ENCODE assay signal across 8 mouse cellular contexts in the genomic region with DNA sequence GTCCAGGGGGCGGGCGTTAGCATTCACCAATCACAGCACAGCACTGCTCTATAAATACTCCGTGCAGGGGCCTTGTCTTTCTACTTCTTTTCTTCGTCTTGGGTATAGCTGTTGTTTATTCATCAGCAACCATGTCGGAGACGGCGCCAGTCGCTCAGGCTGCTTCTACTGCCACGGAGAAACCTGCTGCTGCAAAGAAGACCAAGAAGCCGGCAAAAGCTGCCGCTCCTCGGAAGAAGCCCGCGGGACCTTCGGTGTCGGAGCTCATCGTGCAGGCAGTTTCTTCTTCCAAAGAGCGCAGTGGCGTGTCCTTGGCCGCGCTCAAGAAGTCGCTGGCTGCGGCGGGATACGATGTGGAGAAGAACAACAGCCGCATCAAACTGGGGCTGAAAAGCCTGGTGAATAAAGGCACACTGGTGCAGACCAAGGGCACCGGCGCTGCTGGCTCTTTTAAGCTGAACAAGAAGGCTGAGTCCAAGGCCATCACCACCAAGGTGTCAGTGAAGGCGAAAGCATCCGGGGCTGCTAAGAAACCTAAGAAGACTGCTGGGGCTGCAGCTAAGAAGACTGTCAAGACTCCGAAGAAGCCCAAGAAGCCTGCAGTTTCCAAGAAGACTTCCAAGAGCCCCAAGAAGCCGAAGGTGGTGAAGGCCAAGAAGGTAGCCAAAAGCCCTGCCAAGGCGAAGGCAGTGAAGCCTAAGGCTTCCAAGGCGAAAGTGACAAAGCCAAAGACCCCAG. TPM values are rescaled to one million over a fixed set of nuclear protein-coding genes. Genes with fewer than 3 reads are reported as not detected.
DNase-seq lines count a peak whose midpoint lies in the region; ATAC-seq lines count a peak whose summit lies in the region.

Hist1h1a (plus strand) TSS at position 81 of the 738 bp plus-strand sequence.

- H3K4me1 ChIP-seq in hindbrain, embryonic 12.5 days: peaks cover 23% of the 10 kb centered on the region

- H3K9me3 ChIP-seq in hindbrain, embryonic 12.5 days (replicated peaks): no peaks in the 10 kb centered on the region

- peak within 1 kb of the TSS; percentile 54 for H3K4me3 ChIP-seq in hindbrain, embryonic 12.5 days

- H3K36me3 ChIP-seq in hindbrain, embryonic 12.5 days: no peaks in the 10 kb centered on the region

- peak within 1 kb of the TSS; percentile 89 for H3K27ac ChIP-seq in hindbrain, embryonic 12.5 days

- peak; percentile 57 for ATAC-seq in hindbrain, embryonic 12.5 days (ENCODE audit: low FRiP score)

- H3K27me3 ChIP-seq in hindbrain, embryonic 12.5 days: no peaks in the 10 kb centered on the region

- 5% methylated on average over 34 of the region's 34 CpGs for WGBS in hindbrain, embryonic 12.5 days

- DNase-seq in MN1 (ENCODE audit: low spot score): peak; percentile 85
- peak; percentile 83 for DNase-seq in cerebellum, adult 9-11 months
- DNase-seq in frontal cortex, postnatal 10 days (ENCODE audit: low spot score in 2 of 2): peak; percentile 77 to 78
- DNase-seq in layer of hippocampus, postnatal 25 days (ENCODE audit: extremely low spot score in 1 of 2, low spot score in 1 of 2): peak; percentile 60 to 61
- DNase-seq in lung, postnatal 4 days: peak; percentile 91
- peak; percentile 96 for DNase-seq in retina, postnatal 1 day
- peak; percentile 60 for DNase-seq in urinary bladder, adult 2 months (ENCODE audit: low spot score)

- peak within 1 kb of the TSS; percentile 67 for H3K9ac ChIP-seq in hindbrain, embryonic 12.5 days

- peak within 1 kb of the TSS; percentile 88 for H3K4me2 ChIP-seq in hindbrain, embryonic 12.5 days (replicated peaks)

RNA-seq across cellular contexts. Expression of gene Hist1h1a, which starts in this region (rescaled TPM):
- polyA plus RNA-seq in hindbrain, embryonic 12.5 days (2016; fragmentation: Nextera tagmentation; extraction: Ambion mirVana): 2.4 and 2.7 TPM in 2 replicates
- 10 to 100 TPM; 15.6 to 24.5 TPM for total RNA-seq in layer of hippocampus, postnatal 25 days (2021)
- not detected in 2 replicates for polyA plus RNA-seq in urinary bladder, adult 2 months (2012; rRNA removed)

Comparison
In these comparisons a context has a peak if more than half of its experiments do, and no peak if none do; other contexts are left out.
1. Peak in every context shown above with its lines: DNase-seq, ATAC-seq, H3K4me3 ChIP-seq and H3K27ac ChIP-seq.
2. Peak in DNase-seq in urinary bladder, adult 2 months; RNA of the gene not detected or under 1 TPM.